Mouse (Mus musculus): Measurements from ENCODE around the gene Grid1.
A peak's percentile ranks its signal among the peaks of the same experiment; 100 is the strongest.

Gene Grid1

GRCm38 (mm10) chr14:35009074-35009473 lies 189.2 kb downstream of the Grid1 start:
- no peak for DNase-seq (ENCODE audit: low spot score)

- DNase-seq (ENCODE audit: low spot score) = no peak
Measured at GRCm38 (mm10) chr14:35026686-35027085, 206.8 kb downstream of the Grid1 start.

- DNase-seq (ENCODE audit: low spot score) = no peak
Measured at GRCm38 (mm10) chr14:35027501-35028140, 207.7 kb downstream of the Grid1 start.

- DNase-seq (ENCODE audit: low spot score) = no peak
Measured at GRCm38 (mm10) chr14:35029626-35030025, 209.7 kb downstream of the Grid1 start.

- DNase-seq (ENCODE audit: low spot score) = no peak
Measured at GRCm38 (mm10) chr14:35030271-35030670, 210.4 kb downstream of the Grid1 start.

- no peak for DNase-seq (ENCODE audit: low spot score)
Measured at GRCm38 (mm10) chr14:35032283-35032682, 212.4 kb downstream of the Grid1 start.

GRCm38 (mm10) chr14:35044268-35044667 lies 224.4 kb downstream of the Grid1 start:
- no peak for DNase-seq (ENCODE audit: low spot score)

GRCm38 (mm10) chr14:35044918-35045698 lies 225.2 kb downstream of the Grid1 start:
- DNase-seq (ENCODE audit: low spot score) = no peak

GRCm38 (mm10) chr14:35049231-35049630 lies 229.3 kb downstream of the Grid1 start:
- DNase-seq (ENCODE audit: low spot score) = no peak

- DNase-seq (ENCODE audit: low spot score) = no peak
Measured at GRCm38 (mm10) chr14:35054139-35054538, 234.2 kb downstream of the Grid1 start.

GRCm38 (mm10) chr14:35074636-35075035 lies 254.7 kb downstream of the Grid1 start:
- peak; percentile 36 for DNase-seq (ENCODE audit: low spot score)

GRCm38 (mm10) chr14:35079954-35080353 lies 260.0 kb downstream of the Grid1 start:
- no peak for DNase-seq (ENCODE audit: low spot score)

GRCm38 (mm10) chr14:35092646-35093045 lies 272.7 kb downstream of the Grid1 start:
- no peak for DNase-seq (ENCODE audit: low spot score)

- DNase-seq (ENCODE audit: low spot score) = no peak
Measured at GRCm38 (mm10) chr14:35093561-35094186, 273.8 kb downstream of the Grid1 start.

GRCm38 (mm10) chr14:35095506-35096059 lies 275.7 kb downstream of the Grid1 start:
- no peak for DNase-seq (ENCODE audit: low spot score)

- no peak for DNase-seq (ENCODE audit: low spot score)
Measured at GRCm38 (mm10) chr14:35096085-35096484, 276.2 kb downstream of the Grid1 start.

GRCm38 (mm10) chr14:35097166-35097565 lies 277.3 kb downstream of the Grid1 start:
- no peak for DNase-seq (ENCODE audit: low spot score)

GRCm38 (mm10) chr14:35103639-35104210 lies 283.8 kb downstream of the Grid1 start:
- no peak for DNase-seq (ENCODE audit: low spot score)

GRCm38 (mm10) chr14:35107596-35107995 lies 287.7 kb downstream of the Grid1 start:
- DNase-seq (ENCODE audit: low spot score) = no peak

- no peak for DNase-seq (ENCODE audit: low spot score)
Measured at GRCm38 (mm10) chr14:35110928-35111327, 291.0 kb downstream of the Grid1 start.

- DNase-seq (ENCODE audit: low spot score) = no peak
Measured at GRCm38 (mm10) chr14:35112327-35113275, 292.7 kb downstream of the Grid1 start.
